Mouse (Mus musculus): ENCODE measurements around the gene Frrs1l. TPM values are rescaled to one million over a fixed set of nuclear protein-coding genes. Genes with fewer than 3 reads are reported as not detected.

Gene Frrs1l
- polyA plus RNA-seq, 1 experiment from 2014 or later, result 6.2 TPM

DNA sequence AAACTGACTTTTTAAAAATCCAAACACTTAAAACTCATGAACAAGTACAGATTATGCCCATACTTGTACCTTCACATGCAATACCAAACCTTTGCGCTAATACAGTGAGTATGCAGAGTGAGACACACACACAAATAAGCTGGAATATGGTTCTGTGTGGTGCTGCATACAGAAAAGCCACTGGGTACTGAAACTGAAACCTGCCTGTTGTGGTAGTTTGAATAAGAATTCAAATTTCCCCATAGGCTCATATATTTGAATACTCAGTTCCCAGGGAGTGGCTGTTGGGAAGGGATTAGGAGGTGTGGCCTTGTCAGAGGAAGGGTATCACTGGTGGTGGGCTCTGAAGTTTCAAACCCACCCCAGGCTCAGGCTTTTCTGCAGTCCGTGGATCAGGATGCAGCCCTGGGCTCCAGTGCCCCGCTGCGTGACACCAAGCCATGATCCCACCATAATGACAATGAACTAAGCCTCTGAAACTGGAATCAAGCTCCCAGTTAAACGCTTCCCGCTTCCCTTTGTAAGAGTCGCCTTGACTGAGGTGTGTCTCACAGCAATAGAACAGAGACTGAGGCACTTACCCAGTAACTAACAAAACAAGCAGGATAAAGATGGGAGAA, 77.7 kb downstream of the Frrs1l start:
- H3K9me3 ChIP-seq (ENCODE audit: control insufficient read depth, low read length), result no peaks in the 10 kb centered on the region
- no peak overlapping the region for H3K27ac ChIP-seq (ENCODE audit: low read depth, low read length)
- H3K36me3 ChIP-seq (ENCODE audit: control insufficient read depth, insufficient read depth, low read length), result no peaks in the 10 kb centered on the region; the same call in 1 of the 2 replicates
- 89% methylated on average over 7 of the region's 7 CpGs for WGBS
- no peak overlapping the region for H3K4me3 ChIP-seq (ENCODE audit: low read depth, low read length)
- no peak for DNase-seq (ENCODE audit: low spot score, missing footprints)
- no peak overlapping the region for H3K9ac ChIP-seq (ENCODE audit: low read length)
- H3K27me3 ChIP-seq (ENCODE audit: control insufficient read depth, insufficient read depth, low read length), result no peaks in the 10 kb centered on the region
- no peaks in the 10 kb centered on the region for H3K4me1 ChIP-seq (ENCODE audit: control insufficient read depth, insufficient read depth, low read length)
- no peak overlapping the region for H3K4me2 ChIP-seq
- ATAC-seq (ENCODE audit: low FRiP score), result no peak

DNA sequence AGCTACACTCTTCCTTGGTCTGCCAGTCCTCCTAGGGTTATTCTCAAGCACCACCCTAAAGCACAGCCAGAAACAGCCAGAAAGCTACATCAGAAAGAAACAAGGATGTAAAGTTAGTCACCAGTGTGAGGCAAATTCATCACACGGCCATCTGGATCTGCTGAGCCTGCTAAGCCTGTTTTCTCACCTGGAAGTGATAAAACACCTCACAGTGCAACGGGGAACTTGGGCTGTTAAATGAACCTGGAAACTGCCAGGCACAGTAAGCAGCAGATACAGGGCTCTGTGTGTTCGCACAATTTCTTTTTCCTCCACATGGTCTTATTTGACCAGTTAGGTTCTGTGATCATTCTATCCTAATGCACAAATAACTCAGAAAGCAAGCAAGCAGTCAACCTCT, 80.6 kb downstream of the Frrs1l start:
- no peak overlapping the region for H3K27ac ChIP-seq (ENCODE audit: low read depth, low read length)
- H3K9me3 ChIP-seq (ENCODE audit: control insufficient read depth, low read length), result no peaks in the 10 kb centered on the region
- whole genome bisulfite sequencing, result 82% methylated on average over 3 of the region's 3 CpGs
- H3K27me3 ChIP-seq (ENCODE audit: control insufficient read depth, insufficient read depth, low read length), result no peaks in the 10 kb centered on the region
- no peaks in the 10 kb centered on the region for H3K4me1 ChIP-seq (ENCODE audit: control insufficient read depth, insufficient read depth, low read length)
- H3K4me2 ChIP-seq, result no peak overlapping the region
- no peaks in the 10 kb centered on the region; the same call in 1 of the 2 replicates for H3K36me3 ChIP-seq (ENCODE audit: control insufficient read depth, insufficient read depth, low read length)
- H3K9ac ChIP-seq (ENCODE audit: low read length), result no peak overlapping the region
- DNase-seq (ENCODE audit: low spot score, missing footprints) (no peak), ATAC-seq (ENCODE audit: low FRiP score) (no peak)
- no peak overlapping the region for H3K4me3 ChIP-seq (ENCODE audit: low read depth, low read length)

DNA sequence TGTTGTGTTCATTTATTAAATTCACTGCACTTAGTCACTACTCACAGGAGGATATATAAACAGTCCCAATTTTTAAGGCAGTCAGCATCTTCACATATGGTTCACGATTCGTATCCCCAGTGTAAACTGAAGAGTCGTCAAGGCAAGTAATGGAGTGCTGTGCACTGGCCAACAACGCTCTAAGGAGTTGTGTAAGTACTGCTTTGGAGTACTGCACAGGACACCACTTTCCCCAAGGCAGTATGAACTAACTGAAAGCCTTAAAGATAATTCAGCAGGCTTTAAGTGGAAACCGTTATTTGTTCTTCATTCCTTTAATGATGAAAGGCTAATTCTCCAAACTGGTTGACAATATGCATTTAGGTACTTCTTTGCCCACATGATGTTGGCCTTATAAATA, 82.5 kb downstream of the Frrs1l start:
- H3K36me3 ChIP-seq (ENCODE audit: control insufficient read depth, insufficient read depth, low read length), result no peaks in the 10 kb centered on the region; the same call in 1 of the 2 replicates

More for the DNA sequence above, 82.5 kb downstream of the Frrs1l start:
- no peaks in the 10 kb centered on the region for H3K27me3 ChIP-seq (ENCODE audit: control insufficient read depth, insufficient read depth, low read length)
- no peak for DNase-seq (ENCODE audit: low spot score, missing footprints)
- 95% methylated on average over 5 of the region's 5 CpGs for WGBS
- ATAC-seq (ENCODE audit: low FRiP score), result no peak
- no peak overlapping the region for H3K27ac ChIP-seq (ENCODE audit: low read depth, low read length)
- no peak overlapping the region for H3K9ac ChIP-seq (ENCODE audit: low read length)
- no peak overlapping the region for H3K4me2 ChIP-seq
- no peaks in the 10 kb centered on the region for H3K4me1 ChIP-seq (ENCODE audit: control insufficient read depth, insufficient read depth, low read length)
- no peak overlapping the region for H3K4me3 ChIP-seq (ENCODE audit: low read depth, low read length)
- H3K9me3 ChIP-seq (ENCODE audit: control insufficient read depth, low read length), result no peaks in the 10 kb centered on the region

Other genes with a start within 250 kb of the Frrs1l start
- gene Actl7b, start 248.9 kb downstream of the Frrs1l start, polyA plus RNA-seq (2014; fragmentation: Nextera tagmentation; extraction: Ambion mirVana), result not detected in 2 replicates
- gene Actl7a, start 247.0 kb downstream of the Frrs1l start, polyA plus RNA-seq (2014; fragmentation: Nextera tagmentation; extraction: Ambion mirVana), result 0.11 TPM in 1 of 2 replicates, not detected in the other
- gene Elp1, start 188.1 kb downstream of the Frrs1l start, polyA plus RNA-seq (2014; fragmentation: Nextera tagmentation; extraction: Ambion mirVana), result 102 and 109 TPM in 2 replicates
- 23.9 and 26.6 TPM in 2 replicates for gene Fam206a, start 188.0 kb downstream of the Frrs1l start, polyA plus RNA-seq (2014; fragmentation: Nextera tagmentation; extraction: Ambion mirVana)
- 26.1 and 28.8 TPM in 2 replicates for gene Ctnnal1, start 125.2 kb downstream of the Frrs1l start, polyA plus RNA-seq (2014; fragmentation: Nextera tagmentation; extraction: Ambion mirVana)
- gene Tmem245, start 43.0 kb downstream of the Frrs1l start, polyA plus RNA-seq (2014; fragmentation: Nextera tagmentation; extraction: Ambion mirVana), result 6.8 TPM in 2 replicates
- gene Epb41l4b, start 153.0 kb upstream of the Frrs1l start, polyA plus RNA-seq (2014; fragmentation: Nextera tagmentation; extraction: Ambion mirVana), result 0.51 and 0.70 TPM in 2 replicates

All from midbrain, embryonic 11.5 days (tissue).